Mouse (Mus musculus): Measurements from ENCODE around the gene Prkag2.
A peak's percentile ranks its signal among the peaks of the same experiment; 100 is the strongest.

Gene Prkag2

DNA sequence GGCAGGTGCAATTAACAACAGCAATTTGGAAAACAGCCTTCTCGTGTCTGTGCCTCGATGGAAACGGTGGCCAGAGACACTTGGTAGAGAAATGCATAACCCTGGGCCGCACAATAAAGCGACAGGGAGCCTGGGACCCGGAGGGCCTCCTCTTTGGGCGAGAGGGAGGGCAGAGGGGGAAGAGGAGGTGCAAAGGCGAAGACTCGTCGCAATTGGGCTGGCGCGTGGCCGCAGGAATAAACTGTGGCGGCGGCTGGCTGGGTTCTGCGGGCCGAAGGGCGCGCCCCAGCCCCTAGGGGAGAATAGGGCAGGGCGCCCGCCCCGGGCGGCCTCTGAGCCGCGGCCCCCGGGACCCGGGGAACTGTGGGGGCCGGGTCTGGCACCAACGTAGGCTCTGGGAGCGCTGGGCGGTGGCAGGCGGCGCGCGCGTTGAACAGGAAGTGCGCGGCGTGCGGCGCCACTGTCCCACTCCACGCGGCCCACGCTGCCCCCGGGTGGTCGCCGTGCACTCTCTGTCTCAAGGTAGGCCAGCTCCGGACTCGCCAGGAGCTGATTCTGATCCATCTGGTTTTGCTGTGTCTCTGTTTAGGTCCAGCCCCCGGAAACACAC is at the start of gene Prkag2:
Gene Prkag2, minus strand, starts transcription at position 127 of the 610 bp plus-strand sequence.
- peak; percentile 42 to 46 for DNase-seq

DNA sequence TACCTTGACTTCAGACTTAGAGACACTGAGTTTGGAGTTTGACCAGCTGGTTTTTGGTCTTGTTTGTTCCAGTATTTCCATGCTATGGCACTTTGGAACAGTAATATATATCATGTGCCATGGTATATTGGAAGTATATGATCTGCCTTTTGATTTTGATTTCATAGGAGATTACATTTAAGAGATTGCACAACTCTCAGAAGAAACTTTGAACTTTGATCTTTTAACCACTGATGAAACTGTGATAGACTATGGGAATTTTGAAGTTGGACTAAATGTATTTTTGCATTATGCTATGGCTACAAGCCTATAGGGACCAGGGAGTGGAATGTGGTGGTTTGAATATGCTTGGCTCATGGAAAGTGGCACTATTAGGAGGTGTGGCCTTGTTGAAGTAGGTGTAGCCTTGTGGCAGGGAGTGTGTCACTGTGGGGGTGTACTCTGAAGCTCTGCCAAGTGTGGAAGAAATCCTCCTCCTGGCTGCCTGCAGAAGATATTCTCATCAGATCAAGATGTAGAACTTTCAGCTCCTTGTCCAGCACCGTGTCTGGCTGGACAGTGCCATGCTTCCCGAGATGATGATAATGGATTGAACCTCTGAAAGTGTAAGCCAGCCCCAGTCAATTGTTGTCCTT is 49.0 kb upstream of the Prkag2 start:
- no peak for DNase-seq

DNA sequence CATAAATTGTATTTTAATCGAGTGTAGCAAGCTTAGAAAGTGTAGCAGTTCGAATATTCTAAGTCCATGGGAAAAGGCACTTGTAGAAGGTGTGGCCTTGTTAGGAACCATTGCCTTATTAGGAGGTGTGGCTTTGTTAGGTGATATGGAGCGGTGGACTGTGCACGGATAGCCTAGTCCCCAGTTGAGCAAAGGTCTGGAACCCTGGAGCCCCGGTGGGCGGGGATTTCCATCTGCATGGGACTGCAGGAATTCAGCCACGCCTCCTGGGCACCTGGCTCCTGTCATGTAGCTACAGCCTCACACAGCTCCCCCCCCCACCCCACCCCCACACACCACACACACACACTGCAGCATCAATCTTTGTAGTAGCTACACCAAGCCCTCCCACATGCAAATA is 46.3 kb upstream of the Prkag2 start:
- DNase-seq, result no peak

DNA sequence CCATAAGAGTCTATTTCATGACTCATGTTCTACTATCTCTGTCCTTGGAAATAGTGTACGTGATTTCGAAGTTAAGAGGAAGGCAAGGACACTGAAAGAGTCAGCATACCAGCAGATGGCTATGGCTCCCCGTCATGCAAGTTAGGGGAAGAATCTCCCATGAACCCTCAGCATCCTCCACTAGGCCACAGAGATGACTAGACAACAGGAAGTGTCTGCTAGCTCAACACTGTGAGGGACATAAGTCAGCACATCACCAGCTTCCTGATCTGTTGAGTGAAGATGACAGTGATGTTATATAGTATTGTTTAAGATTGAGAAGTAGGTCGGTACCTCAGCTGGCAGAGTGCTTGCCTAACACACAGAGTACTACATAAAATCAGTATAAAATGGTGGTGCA is 27.4 kb upstream of the Prkag2 start:
- no peak for DNase-seq

DNA sequence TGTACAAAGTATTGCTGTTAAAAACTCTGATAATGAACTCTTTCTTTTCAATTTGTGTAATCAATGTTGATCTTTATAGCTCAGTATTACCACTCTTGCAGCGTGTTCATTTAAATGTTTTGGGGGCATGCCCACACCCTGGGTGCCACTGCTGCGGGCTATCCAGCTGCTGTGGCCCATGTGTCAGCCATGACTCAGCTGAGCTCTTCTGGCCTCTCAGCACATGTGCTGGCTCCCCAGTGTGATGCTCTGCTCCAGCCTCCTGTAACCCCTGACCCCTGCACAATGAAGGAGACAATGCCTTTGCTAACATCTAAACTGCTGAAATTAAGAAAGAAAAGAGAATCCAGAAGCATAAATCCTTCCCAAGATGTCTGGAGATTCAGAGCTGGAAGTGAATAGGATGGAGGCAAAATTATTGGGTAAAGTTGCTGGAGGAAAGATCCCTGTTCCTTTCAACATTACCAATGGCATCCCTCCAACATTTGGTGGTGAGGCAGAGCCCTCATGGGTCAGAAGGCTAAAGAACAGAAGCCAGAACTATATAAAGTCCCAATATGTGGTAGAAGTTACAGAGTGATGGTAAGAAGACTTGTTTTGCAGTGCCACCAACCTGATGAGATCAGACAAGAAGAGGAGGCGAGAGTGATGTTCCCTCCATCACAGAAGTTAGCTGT is 25.6 kb upstream of the Prkag2 start:
- no peak for DNase-seq

- no peak for DNase-seq
These were observed 22.1 kb upstream of the Prkag2 start for GRCm38 (mm10) chr5:25122534-25122933.

- no peak for DNase-seq
These were observed 18.7 kb upstream of the Prkag2 start for GRCm38 (mm10) chr5:25119148-25119547.

- no peak for DNase-seq
These were observed 15.6 kb upstream of the Prkag2 start for GRCm38 (mm10) chr5:25115997-25116396.

- no peak for DNase-seq
These were observed 14.8 kb upstream of the Prkag2 start for GRCm38 (mm10) chr5:25115216-25115615.

DNA sequence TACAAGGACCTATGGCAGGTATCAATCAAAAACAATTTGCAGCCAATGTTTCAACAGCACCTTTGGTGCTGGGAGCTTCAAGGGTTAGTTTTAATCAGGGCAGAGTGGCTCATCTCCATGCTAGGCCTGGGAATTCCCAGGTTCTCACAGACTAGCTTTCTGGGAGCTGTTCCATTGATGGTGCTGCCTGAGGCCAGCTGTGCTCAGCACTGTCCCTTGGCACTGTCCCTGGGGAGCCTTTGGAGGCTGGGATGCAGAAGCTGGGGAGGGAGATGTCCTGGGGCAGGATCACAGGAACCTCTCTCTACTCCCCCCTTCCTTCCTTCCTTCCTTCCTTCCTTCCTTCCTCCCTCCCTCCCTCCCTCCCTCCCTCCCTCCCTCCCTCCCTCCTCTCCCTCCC is 13.7 kb upstream of the Prkag2 start:
- no peak for DNase-seq

DNA sequence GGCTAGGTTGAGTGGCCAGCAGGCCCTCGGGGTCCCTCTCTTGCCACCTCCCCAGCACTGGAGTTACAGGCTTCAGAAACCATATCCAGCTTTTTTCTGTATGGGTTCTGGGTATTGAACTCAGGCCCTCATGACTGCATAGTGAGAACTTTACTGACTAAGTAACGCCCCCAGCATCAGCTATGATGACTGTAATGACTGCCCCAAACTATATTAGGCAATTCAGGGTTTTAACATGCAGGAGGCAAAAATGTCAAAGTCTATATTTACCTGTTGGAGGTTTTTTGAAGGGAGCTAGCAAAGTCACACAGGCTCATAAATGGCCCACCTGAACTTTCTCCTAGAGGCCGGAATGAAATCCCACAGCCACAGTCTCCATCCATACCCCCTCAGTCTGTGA is 9.9 kb upstream of the Prkag2 start:
- DNase-seq, result no peak

DNA sequence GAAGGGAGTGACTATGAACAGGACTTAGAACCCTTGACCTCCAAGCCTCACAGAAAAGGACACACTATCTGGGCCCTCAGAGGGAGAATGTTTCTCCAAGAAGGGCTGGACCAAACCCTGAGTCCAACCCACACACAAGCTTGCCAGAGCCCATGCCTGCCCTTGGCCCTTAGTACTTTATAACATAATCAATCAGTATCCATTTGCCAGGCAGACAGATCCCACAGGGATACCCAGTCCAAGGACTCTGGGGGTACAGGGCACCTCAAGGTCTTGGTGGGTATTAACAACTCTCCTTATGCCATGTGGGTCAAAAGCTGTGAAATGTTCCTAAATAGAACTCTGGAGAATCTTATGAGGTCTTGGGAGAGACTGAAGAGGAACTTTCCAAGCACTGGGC is 5.3 kb upstream of the Prkag2 start:
- DNase-seq, result no peak

- peak in 1 of 2 experiments; percentile 38 for DNase-seq
These were observed 683 bp upstream of the Prkag2 start for GRCm38 (mm10) chr5:25101126-25101523.

DNA sequence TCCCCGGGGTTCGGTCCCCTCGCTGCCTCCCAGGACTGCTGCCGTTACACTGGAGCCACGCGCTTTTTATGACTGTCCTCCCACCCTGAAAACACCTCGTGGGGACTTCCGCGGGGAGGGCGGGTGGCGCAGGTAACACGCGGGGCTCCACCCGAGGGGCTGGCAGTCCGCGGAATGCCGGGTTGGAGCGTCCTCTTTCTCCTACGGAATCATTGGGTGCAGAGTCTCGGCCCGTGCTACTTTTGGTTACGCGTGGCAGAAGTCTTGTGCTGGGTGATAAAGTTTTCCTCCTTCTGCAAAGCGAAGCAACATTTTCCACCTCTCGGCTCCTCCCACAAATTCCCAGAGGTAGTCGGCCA is 306 bp downstream of the Prkag2 start:
- DNase-seq, result no peak

GRCm38 (mm10) chr5:25099367-25100156 is 880 bp downstream of the Prkag2 start:
- peak; percentile 42 to 45 for DNase-seq

DNA sequence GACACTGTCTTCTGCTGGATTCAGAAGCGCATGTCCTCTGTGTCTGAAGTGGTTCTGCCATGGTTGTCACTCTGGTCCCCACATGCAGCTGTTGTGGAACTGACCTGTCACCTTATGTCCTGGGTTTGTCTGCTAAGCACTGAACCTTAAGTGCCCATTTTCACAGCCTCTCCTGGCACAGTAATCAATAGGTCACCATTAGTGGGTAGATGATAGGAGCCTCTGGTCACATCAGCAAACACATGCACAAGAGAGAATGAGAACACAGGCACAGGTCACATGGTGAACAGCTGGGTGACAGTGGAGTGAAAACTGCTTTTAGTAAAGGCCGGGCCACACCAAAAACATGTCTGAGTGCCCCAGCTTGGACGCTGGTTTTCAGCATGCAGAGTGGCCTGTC is 2.6 kb downstream of the Prkag2 start:
- DNase-seq, result no peak

GRCm38 (mm10) chr5:25096431-25096830 is 4.0 kb downstream of the Prkag2 start:
- no peak for DNase-seq

DNA sequence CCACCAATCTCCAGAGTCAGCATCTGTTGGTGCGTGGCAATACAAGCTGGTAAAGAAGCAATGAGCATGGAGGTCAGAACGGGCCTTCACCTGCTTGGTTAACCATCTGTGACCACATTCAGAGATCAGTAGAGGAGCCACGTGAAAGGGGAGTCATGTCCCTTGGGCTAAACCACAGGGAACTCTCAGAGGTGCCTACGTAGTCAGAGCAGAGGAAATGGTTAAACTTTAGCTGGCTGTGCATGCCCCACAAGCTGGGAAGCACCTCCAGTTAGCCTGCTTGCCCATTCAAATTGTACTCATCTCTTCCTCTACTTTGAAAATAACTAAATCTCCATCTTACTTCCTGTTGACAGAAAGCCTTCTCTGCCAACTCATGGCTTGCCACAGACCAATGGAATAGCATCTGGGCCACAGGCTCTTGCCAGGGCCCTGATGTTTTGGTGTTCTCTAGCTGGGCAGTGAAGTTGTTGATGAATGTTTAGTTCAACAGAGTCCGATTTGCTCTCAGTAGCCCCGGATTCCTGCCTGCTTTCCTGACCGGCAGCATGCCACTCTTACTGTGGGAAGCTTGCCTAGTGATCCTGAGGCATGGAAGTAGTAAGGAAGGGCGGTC is 7.7 kb downstream of the Prkag2 start:
- DNase-seq, result no peak

GRCm38 (mm10) chr5:25089258-25089972 is 11.0 kb downstream of the Prkag2 start:
- DNase-seq, result no peak

DNA sequence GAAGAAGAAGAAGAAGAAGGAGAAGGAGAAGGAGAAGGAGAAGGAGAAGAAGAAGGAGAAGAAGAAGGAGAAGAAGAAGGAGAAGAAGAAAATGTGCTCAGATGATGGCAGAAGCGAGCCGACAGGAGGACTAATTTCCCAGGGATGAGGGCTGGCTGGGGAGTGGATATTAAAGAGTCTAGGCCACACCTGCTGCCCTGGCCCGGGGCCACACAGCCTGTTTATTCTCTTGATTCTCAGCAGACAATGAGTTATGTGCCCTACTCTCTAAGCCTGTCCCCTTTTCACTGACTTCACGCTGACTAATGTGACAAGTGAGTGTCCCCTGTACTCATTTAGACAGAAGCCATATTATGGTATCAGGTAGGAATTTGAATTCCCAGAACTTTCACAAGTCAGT is 11.8 kb downstream of the Prkag2 start:
- peak; percentile 66 to 76 for DNase-seq

- DNase-seq, result no peak
These were observed 12.3 kb downstream of the Prkag2 start for GRCm38 (mm10) chr5:25088111-25088510.

DNA sequence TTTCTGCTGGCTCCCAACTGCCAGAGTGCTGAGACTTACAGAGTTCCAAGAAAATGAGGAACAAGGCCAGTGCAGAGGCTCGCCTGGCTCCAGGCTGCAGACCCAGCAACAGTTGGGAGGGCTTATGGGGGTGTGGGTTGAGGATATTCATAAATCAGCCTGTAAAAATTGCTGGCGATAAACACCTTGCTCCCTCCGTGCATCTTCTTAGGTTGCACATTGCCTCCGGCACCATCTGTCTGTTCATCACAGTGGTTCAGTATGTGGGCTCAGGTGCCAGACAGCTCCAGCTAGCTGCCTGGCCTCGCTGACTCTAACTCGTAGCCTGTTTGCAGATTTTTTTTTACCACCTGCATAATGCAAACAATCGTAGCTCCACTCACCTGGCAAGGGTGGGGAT is 13.4 kb downstream of the Prkag2 start:
- DNase-seq, result peak; percentile 50

Data from cerebellum, postnatal 36 days (tissue).